Mouse (Mus musculus): Measurements from ENCODE around the gene Ostf1. TPM values are rescaled to one million over a fixed set of nuclear protein-coding genes. Genes with fewer than 3 reads are reported as not detected.

Ostf1 gene
- total RNA-seq (2014; fragmentation: Nextera tagmentation) (38.8 and 45.6 TPM in 2 replicates), total RNA-seq (2017) (63.0 and 78.0 TPM in 2 replicates)

DNA sequence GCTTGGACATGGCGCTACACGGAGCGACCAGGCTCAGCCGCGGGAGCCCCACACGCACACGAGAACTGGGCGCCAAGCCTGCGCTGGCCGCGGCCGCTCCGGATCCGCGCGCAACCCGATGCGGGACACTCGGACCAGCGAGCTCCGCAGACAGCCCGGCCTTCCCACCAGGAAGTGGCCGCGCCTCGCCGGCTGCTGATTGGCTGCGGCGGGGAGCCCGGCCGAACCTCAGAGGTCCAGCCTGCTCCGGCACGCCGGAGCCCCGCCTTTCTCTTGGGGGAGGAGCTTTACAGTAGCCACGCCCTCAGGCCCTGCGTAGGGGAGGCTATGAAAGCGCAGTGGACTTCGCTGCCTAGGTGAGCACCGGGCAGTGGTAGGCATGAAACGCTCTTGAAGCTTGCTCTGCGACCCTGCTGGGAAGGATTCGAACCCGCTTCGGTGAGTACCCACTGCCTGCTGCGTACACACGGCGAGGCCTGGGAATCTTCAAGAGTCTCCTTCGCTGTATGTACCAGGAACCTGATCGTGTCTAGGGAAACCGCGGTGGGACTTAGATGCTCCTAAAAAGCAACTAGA, at the start of gene Ostf1, which contains the start of gene Nmrk1:
Gene Ostf1, minus strand, starts transcription at position 180 of the 576 bp plus-strand sequence.
Gene Nmrk1, plus strand, starts transcription at position 307 of the 576 bp plus-strand sequence.
- peak; percentile 95 for ATAC-seq (replicated peaks; ENCODE audit: low FRiP score, low TSS enrichment, poor library complexity, severe bottlenecking)

DNA sequence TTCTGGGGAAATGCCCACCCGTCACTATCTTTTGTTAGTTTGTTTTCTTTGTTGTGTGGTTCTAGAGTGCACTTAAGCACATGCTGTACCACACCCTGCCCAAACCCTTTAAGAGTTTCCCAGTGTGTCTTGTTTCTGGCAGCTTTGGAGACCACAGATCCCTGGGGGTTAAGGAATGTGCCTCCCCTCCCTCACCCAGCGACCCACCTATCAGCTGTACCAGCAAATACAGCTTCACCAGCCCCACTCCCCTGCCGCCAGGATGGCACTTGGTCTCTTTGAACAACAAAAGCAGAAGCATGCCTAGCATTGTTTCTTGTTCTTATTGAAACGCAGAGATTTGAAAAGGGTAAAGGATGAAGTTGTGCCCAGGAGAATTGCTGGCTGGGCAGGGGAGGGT, 41.5 kb upstream of the Ostf1 start:
- ATAC-seq (replicated peaks; ENCODE audit: low FRiP score, low TSS enrichment, poor library complexity, severe bottlenecking) = no peak

DNA sequence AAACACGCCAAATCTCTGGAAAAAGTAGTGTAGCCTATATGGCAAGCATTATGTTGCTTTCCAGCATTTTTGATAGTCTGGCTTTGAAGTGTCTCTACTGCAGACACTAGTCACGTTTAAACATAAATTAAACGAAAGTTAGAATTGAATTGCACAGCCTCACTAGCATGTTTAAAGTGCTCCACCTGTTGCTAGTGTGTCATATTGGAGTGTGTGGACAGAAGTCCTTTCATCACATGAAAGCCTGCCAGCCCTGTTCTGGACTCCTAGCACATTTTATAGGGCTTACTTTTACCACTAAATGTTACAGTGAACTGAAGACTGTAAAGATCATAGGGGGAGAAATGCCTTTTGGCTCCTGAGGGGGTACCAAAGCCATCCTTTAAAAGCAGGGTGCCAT, 40.9 kb upstream of the Ostf1 start:
- ATAC-seq (replicated peaks; ENCODE audit: low FRiP score, low TSS enrichment, poor library complexity, severe bottlenecking) = no peak

DNA sequence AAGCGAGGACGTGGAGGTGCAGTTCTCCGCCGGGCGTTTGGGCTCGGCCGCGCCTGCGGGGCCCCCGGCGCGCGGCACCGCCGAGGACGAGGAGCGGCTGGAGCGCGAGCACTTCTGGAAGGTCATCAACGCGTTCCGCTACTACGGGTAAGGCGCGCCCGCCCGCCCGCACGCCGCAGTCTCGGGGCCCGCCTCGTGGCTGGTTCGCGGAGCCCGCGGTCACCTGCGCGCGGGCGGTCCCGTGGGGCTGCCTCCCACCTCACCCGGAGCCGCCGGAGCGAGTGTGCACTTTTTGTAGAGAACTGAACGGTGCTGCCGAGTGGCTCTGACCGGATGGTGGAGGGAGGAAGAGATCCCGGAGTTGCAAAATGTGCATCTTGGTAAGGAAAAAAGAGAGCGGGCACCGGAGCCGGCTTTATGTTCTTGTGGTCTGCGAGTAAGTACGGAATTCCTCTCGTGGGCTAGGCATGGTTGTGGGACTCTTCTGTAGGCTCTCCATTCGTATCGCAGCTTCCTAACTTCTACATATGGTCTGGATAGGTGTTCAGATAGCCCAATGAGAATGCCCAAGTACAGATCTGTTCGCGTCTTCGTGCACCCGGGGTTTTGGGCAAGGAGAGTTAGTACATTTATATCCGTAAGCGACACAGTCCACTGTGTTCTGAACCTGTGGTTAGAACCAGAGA, 39.6 kb upstream of the Ostf1 start:
- ATAC-seq (replicated peaks; ENCODE audit: low FRiP score, low TSS enrichment, poor library complexity, severe bottlenecking) = peak; percentile 24

DNA sequence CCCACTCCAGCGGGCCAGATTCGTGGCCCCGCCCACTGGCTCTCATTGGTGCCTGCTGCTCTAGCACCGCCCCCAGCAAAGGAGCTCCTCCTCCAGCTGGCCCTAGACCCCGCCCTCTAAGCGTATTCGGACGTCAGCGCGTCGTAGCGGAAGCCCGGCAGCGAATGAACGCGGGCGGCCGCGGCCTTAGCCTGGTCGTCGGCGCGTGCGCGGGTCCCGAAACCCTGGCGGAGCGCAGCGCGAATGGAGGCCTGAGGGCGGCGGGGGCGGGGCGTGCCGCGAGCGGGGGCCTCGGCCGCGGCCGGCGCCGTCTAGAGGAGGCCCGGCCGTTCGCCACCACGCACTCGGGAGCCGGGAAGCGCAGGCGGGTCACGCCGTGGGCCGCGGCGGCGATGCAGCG, 39.0 kb upstream of the Ostf1 start, which contains the start of gene Carnmt1:
Gene Carnmt1, plus strand, starts transcription at position 157 of the 400 bp plus-strand sequence.
- peak; percentile 98 for ATAC-seq (replicated peaks; ENCODE audit: low FRiP score, low TSS enrichment, poor library complexity, severe bottlenecking)

DNA sequence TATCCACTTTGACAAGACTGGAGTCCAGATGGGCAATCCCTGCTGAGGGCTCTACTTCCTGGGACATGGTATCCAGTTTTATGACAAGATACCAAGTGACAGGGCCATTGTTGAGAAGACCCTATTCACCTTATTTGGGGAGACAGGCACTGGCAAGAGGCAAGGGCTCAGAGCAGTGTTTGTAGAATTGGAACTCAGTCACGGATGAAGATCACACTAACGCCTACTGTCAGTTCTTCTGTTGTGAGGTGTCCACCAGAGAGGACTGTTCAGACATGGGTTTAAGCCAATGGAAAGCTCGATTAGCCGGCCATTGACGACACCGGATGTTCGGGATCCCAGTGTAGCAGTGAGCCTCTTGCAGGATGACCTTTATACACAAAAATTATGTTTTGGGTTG, 37.9 kb upstream of the Ostf1 start:
- ATAC-seq (replicated peaks; ENCODE audit: low FRiP score, low TSS enrichment, poor library complexity, severe bottlenecking) = no peak

DNA sequence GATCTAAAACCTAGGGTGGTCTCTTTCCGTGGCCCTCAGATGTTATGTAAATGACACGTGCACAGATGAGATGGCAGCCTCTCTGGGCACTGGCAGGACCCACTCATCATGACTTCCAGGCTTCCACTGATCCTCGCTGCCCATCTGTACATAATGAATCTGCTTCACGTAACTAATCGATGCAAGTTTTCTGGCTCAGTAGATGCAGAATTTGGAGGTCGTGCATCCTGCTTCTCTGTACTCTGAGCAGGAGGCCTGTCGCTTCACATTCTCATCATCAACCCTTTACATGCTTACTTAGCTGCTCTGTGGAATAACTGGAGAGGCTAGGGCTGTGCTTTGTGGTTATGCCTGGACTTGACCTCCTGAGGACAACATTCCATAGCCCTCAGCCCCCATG, 35.3 kb upstream of the Ostf1 start:
- no peak for ATAC-seq (replicated peaks; ENCODE audit: low FRiP score, low TSS enrichment, poor library complexity, severe bottlenecking)

DNA sequence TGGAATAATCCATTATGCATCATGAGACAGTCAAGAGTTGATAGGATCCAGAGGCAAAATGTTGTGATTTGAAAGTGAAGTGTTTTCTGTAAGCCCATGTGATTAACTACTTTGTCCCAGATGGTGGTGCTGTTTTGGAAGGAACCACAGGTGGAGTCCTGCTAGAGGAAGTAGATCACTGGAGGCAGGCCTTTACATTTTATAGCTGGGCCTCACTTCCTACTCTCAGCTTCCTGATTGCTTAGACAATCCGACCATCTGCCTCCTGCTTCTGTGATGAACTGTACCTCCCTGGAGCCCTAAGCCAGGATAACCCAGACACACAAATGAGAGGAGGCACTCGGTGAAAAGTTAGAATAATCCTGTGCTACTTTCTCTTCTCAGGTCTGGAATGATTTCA, 32.3 kb upstream of the Ostf1 start:
- peak; percentile 70; the same call in 1 of the 2 replicates for ATAC-seq (replicated peaks; ENCODE audit: low FRiP score, low TSS enrichment, poor library complexity, severe bottlenecking)

DNA sequence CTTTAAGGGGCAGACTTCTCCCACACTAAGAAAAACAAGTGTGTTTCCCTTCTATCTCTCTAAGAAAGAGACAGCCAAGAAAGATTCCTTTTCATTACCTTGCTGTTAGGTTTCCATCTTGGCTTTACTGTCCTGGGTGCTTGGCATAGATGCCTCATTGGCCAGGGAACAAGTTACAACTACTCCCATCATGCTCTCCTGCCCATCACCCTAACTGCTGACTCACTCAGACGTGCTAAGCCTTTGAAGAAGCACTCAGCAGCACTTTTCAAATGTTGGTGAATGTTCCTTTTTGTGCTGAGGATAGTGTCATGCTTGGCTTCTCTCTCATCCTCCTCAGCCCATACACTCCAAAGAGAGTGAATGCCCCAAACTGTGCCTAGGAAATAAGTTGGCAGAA, 30.1 kb upstream of the Ostf1 start:
- no peak for ATAC-seq (replicated peaks; ENCODE audit: low FRiP score, low TSS enrichment, poor library complexity, severe bottlenecking)

DNA sequence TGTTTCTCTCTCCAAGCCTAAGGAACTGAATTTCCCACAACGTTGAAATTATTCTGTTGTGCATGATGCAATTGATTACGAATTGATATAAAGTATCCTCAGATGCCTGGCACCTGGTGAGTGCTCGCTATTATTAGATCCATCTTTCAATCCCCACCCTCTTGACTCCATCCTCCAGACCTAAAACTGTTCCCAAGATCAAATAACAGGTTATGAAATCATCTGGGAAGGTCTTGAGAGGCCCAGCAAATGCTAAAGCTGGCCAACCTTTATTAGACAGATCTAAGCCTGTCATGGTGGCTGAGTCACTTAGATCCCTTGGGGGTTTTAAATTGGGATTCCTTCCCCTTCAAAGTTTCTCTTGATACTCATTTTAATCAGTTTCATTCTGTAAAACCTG, 28.8 kb upstream of the Ostf1 start:
- no peak for ATAC-seq (replicated peaks; ENCODE audit: low FRiP score, low TSS enrichment, poor library complexity, severe bottlenecking)

DNA sequence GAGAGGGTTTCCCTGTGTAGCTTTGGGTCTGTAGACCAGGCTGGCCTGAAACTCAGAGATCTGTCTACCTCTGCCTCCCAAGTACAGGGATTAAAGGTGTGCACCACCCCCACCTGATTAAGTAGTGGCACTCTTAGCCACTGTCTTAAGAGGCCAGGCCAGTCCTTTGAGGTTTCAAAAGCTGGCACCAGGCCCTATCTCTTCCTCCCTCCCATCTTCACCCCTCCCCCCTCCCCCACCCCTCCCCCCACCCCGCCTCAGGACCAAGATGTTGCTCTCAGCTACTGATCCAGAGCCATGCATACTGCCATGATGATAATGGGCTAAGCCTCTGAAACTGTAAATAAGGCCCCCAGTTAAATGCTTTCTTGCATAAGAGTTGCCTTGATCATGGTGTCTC, 27.7 kb upstream of the Ostf1 start:
- no peak for ATAC-seq (replicated peaks; ENCODE audit: low FRiP score, low TSS enrichment, poor library complexity, severe bottlenecking)

DNA sequence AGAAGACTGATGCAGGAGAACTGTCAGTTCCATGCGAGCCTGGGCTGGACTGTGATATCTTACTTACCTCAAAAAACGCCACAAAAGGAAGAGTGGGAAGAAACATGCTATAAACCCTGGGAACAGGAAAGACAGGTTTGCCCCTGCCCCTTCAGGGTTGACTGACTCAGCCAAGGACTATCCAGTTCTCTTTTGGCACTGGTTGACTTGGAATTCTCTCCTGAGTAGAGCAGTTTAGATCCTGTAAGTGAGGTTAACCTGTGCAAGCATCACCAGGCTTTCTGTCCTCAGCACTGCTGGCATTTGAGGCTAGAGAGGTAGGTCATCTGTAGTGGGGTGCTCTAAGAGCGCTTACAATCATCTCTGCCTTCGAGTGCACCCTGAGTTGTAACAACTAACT, 26.9 kb upstream of the Ostf1 start:
- no peak for ATAC-seq (replicated peaks; ENCODE audit: low FRiP score, low TSS enrichment, poor library complexity, severe bottlenecking)

DNA sequence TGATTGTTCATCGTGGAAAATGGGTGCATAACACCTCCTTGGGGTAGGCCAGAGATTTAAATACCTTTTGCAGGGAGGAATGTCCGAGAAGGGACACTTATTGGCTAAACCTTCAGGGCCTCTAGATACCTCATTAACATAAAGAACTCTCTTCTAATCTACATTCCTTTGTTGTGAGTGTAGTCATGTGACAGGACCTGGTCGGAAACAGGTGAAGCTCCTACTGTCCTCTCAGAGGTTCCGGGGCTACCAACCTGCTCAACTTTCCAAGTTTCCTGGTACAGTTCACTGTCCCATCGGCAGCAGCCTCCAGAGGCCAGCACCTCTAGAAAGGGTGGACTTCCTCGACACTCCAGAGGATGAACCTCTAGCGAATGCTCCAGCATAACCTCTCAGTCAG, 24.4 kb upstream of the Ostf1 start:
- no peak for ATAC-seq (replicated peaks; ENCODE audit: low FRiP score, low TSS enrichment, poor library complexity, severe bottlenecking)

DNA sequence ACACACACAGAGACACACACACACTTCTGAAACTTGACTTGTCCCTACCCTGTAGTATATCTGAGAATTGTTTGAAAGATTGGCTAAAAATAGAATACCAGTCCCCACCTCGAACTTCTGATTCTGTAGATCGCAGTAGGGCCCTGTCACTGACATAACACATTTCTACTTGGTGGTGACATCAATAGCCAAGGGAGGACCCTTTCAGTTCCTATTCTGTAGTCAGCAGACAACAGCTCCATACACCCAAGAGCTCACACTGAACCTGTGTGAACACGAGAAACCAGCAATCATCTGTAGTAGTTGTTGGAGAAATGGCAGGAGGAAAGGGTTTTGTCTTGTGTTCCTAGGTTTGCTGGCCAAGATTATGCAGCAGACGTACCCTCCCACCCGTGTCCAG, 23.4 kb upstream of the Ostf1 start:
- ATAC-seq (replicated peaks; ENCODE audit: low FRiP score, low TSS enrichment, poor library complexity, severe bottlenecking) = no peak

DNA sequence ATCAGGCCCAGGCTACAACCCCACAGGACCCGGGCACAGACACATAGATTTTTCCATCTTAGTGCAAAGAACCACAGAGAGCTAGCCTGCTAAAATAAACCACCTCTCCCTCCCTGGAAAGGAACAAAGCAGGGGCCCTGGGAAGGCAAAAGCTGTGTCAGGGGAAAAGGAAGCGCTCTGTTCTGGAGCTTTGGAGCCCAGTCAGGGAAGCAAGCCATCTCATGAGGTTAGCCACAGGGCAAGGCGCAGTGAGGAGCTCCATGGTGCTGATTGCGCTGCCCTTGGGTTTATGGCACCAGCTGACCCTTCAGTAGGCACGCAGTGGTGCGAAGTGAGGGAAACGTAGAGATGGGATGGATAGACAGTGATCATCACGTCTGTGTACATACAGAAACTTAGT, 22.7 kb upstream of the Ostf1 start:
- no peak for ATAC-seq (replicated peaks; ENCODE audit: low FRiP score, low TSS enrichment, poor library complexity, severe bottlenecking)

DNA sequence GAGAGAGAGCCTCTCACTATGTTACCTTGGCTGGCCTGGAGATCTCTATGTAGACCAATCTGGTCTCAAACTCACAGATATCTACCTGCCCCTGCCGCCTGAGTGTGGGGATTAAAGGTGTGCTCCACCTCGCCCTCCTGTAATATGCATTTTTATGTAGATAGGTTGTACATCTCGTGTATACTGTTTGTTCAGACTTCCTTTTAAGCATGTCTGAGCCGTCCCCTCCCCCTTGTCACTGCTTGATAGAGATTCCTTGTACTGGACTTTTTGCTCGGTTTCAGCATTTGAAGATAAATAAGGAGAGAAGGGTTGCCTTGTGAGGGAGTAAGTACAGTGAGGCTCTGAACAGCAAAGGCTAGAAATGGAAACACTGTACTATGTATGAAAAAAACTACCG, 21.4 kb upstream of the Ostf1 start:
- no peak for ATAC-seq (replicated peaks; ENCODE audit: low FRiP score, low TSS enrichment, poor library complexity, severe bottlenecking)

DNA sequence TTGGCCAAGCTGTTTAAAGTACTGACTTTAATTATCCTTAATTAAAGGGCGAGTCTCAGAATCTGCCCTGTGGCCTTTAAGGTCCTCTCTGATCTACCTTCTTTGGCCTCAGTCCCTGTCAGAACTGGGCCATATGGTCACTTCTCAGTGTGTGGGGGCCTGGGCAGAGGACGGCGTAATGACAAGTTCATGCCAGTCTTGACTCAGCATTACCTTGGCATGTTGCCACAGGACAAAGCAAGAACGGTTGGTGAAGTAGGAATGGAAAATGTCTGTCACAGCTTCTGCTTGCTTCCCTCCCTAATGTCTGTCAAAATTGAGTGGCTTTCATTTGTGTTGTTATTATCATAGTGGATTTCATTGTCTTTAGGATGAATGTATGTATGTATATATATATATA, 21.0 kb upstream of the Ostf1 start:
- ATAC-seq (replicated peaks; ENCODE audit: low FRiP score, low TSS enrichment, poor library complexity, severe bottlenecking) = no peak

DNA sequence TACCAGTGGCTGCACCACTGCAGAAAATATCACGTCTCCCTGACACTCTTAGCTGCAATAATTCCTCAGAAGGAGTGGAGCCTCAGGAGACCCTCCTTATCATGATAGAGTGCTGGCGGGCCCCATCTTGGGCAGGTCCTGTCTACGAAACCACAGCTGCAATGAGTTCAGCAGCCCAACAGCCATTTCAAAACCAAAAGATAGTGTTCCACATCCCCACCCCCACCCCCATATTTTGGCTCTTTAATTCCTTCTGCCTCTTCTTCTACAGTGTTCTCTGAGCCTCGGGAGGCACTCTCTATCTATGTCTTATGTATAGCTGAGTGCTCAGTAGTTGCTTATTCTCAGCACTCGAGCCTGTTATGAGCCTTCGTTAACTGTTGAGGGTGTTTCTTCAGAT, 18.9 kb upstream of the Ostf1 start:
- ATAC-seq (replicated peaks; ENCODE audit: low FRiP score, low TSS enrichment, poor library complexity, severe bottlenecking) = peak; percentile 46

DNA sequence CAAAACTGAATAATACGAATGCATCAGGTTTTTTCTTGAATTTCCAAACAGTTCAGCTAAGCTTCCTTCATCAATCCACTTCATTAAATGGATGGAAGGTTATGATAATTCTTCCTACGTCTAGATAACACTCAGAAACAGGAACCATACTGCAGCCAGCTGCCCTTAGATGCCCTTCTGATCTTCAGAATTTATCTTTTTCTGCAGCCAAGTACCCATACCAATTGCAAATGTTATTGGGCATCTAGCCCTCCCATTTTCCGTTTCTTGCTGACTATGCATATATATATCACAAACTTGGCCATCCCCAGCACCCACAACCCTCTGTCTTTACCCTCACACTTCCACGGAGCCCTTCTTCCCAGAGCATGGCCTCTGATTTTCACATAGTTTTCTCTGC, 18.3 kb upstream of the Ostf1 start:
- peak; percentile 47 for ATAC-seq (replicated peaks; ENCODE audit: low FRiP score, low TSS enrichment, poor library complexity, severe bottlenecking)

DNA sequence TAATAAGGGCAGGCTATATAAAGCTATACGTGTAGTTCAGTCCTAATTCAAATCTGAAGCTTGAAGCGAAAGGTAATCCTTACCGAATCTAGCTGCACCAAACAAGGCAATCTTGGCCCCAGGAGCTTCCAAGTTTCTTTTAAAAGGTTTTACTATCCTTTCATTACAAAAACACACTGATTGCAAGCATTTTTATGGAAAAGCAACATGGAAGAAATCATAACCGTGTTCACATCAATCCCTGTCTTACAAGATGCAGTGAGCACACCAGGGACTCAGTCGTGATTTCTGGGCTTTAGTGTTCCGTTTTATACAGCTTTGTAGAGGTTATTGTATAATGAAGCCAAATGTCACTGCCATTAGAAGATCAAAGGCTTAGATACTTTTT, 16.9 kb upstream of the Ostf1 start:
- no peak for ATAC-seq (replicated peaks; ENCODE audit: low FRiP score, low TSS enrichment, poor library complexity, severe bottlenecking)

DNA sequence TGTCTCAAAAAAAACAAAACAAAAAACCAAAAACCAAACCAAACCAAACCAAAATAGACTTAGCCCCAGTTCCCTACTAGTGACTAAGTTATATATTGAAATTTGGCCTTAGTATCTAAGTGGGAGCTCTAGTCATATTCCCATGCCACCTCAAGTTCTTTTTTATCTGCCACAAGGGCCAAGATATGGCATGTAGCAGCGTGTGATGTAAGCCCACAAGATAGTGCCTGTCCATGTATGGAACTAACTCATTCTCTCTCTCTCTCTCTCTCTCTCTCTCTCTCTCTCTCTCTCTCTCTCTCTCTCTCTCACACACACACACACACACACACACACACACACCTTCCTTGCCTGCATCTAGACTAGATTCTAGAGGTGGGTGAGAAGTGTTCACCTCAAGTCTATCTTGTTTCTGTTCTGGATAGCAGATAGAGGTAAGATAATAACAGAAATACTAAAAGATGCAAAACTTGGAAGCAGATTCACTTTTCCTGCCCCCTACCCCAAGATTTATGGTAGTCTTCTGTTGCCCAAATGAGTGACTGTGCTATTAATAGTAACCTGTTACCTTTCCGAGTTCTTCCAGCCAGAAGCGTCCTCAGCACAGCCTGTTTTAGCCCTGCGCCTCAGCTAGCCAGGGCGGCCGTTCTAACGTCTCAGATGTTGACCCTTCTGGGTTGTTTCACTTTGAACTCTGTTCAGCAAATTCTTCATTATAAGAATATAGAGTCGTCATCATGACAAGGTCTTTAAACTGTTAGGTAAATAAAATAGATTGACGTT, 16.3 kb upstream of the Ostf1 start:
- no peak for ATAC-seq (replicated peaks; ENCODE audit: low FRiP score, low TSS enrichment, poor library complexity, severe bottlenecking)

Data from megakaryocyte-erythroid progenitor cell, adult 5-6 weeks (primary cell).